Mouse (Mus musculus): ENCODE results near the gene Kpna7.

Kpna7 gene

DNA sequence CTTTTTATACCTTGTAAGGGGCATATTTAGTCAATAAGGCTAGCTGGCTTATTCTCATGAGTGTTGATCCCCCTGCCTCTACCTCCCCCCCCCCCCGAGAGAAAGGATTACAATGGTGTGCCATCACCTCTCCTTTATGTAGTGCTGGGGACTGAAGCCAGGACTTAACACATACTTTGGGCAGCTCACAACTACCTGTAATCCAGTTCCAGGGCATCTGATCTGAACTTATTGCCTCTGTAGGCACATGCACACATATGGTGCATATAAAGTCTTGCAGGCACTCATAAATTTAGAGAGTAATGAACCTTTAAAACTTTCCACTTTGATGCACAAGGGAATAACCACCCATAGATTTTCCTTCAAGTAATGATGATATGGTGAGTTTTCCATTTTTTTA, 69.6 kb downstream of the Kpna7 start:
- no peak for DNase-seq

DNA sequence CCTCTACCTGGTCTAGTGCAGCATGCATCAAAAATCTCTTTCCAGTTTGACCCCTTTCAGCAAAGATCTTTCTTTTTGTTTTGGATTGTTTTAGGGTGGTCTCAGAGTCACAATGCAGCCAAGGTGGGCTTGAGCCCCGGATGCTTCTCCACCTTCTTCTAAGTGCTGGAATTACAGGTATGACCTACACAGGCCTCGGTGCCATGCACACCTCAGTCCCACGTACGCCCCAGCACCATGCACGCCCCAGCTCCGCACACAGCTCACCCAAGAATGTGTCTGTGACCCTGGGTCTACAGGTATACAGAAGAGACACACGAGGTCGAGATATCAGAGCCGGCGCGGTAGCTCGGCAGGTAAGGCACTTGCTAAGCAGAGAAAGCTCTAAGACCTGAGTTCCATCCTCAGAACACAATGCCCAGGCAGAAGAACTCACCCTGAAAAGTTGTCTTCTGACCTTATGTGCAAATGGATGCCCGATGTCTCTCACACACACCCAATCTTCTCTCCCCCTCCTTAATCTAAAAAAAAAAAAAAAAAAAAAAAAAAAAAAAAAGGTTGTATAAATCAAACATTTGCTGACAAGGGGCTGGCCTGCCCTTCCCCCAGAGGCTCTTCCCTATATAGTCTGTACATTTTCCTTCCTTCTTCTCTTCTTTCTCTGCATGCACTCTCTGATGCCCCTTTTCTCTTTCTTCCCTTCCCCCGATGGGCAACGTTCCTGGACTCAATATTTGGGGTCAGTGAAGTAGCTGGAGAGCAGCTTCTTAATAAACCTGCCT, 74.8 kb downstream of the Kpna7 start:
- DNase-seq, result no peak

DNA sequence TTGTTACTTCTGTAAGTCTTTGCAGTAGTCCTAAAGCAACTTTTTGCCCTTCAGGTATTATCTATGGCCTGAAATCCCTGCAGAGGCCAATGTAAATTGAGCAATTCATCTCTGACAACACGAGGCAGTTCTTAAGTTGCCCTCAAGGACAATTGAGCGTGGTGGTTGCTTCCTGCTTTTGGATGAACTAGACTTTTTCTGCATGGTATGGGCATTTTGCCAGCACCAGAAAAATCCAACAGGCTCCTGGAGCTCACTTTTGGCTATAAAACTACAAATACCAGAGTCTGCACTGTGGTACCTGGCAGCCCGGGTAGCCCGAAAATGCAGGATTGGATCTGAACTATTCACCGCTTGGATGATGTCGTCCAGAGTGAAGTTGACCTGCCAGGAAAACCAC, 78.2 kb downstream of the Kpna7 start:
- DNase-seq, result no peak

GRCm38 (mm10) chr5:145004495-145004894, 79.3 kb downstream of the Kpna7 start:
- no peak for DNase-seq

DNA sequence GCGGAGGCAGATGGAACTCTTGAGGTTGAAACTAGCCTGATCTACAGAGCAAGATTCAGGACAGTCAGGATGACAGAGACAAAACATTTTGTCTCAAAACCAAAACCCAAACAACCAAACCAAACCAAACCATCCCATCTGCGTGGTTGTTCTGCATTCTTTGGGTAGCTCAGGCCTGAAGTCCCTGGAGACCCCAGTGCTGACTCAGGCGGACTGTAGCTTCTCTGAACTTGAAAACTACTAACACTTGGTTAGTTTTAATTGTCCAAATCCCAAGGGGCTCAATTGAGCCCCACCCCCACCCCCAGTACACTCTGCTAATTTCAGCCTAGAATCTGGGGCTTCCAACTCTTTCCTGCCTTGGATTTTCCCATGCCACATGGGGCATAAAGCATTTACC, 80.5 kb downstream of the Kpna7 start:
- no peak for DNase-seq

DNA sequence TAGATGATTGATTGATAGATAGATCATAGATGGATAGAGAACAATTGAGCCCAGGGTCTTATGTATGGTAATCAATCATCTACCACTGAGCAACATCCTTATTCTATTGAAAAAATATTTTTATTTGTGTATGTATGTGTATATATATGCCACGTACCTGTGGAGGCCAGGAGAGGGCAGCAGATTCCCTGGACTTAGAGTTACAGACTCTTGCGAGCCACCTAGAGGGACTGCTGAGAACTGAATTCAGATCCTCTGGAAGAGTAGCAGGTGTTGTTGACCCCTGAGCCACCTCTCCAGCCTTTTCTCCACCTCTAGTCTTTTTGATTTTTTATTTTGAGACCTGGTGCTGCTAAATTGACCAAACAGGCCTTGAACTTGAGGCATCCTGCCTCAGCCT, 85.3 kb downstream of the Kpna7 start:
- DNase-seq, result peak; percentile 27

- DNase-seq, result no peak
These were observed 93.3 kb downstream of the Kpna7 start for GRCm38 (mm10) chr5:144990481-144990880.

GRCm38 (mm10) chr5:144990051-144990450, 93.8 kb downstream of the Kpna7 start:
- DNase-seq, result no peak

DNA sequence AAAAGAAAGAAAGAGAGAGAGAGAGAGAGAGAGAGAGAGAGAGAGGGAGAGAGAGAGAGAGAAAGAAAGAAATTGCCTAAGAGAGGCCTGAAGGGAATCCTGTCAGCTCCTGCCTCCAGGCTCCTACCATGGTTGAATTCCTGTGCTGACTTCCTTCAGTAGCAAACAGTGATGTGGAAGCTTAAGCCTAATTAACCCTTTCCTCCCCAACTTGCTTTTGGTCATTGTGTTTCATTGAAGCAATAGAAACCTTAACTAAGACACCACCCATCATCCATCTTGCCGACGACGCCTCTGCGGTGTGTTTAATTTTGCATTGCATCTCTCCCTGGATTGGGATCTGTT, 94.8 kb downstream of the Kpna7 start:
- no peak for DNase-seq

DNA sequence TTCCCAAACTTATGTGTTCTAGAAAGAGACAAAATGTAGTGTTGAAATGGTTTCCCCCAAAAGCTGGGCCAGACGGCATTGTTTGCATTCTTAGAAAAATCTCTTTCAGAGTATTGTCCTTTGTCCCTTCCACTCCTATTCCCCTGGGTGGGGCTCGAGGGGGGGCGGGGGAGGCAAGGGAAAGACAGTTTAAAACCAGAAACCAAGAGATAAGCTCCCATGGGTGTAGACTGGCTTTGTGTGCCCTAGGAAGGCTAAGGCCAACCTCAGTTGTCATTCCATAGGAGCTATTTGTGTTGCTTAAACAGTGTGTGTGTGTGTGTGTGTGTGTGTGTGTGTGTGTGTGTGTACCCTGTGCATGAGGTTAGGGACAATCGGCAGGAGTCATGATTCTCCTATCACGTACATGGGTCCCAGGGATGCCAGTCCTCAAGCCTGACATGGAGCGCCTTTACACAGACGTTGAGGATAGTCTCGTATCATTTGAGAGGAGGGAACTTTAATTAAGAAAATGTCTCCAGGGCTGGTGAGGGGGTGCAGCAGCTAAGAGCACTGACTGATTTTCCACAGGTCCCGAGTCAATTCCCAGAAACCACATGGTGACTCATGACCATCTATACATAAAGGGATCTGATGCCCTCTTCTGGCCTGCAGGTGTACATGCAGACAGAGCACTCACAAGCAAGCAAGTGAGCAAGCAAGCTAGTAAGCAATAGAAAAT, 95.3 kb downstream of the Kpna7 start:
- DNase-seq, result no peak

DNA sequence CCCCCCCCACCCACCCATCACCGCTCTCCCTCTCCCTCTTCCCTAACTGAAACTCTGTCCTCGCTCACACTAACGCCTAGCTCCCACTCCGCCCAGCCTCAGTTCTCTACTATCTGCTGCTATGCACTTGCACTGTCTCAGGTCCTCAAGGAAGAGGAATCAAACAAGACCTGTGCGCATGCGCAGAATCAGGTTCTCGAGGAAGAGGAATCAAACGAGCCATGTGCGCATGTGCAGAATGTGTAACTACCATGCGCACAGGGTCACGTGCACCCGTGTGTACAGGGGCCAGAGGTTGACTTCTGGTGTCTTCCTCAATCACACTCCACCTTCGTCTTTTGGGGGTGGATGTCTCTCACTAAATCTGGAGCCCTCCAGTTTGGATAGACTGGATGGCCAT, 96.3 kb downstream of the Kpna7 start:
- no peak for DNase-seq

- no peak for DNase-seq
These were observed 99.0 kb downstream of the Kpna7 start for GRCm38 (mm10) chr5:144984839-144985238.

- DNase-seq, result no peak
These were observed 100.6 kb downstream of the Kpna7 start for GRCm38 (mm10) chr5:144983227-144983626.

DNA sequence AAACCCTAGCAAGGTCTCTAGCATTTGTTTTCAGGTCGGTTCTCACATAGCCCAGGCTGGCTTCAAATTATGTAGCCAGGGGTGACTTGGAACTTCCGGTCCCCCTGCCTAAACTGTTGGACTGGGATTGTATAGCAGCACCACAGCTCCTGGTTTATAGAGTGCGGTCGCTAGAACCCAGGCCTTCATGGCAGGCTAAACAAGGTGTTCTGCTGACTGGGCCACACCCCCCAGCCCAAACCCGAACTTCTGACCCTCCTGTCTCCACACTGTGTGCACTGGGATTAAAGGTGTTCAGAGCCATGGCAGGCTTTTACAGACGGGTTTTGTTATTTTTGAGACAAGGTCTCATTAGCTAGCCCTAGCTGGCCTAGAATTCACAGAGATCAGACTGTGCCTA, 104.7 kb downstream of the Kpna7 start:
- no peak for DNase-seq

GRCm38 (mm10) chr5:144978533-144979107, 105.2 kb downstream of the Kpna7 start:
- no peak for DNase-seq

- DNase-seq, result no peak
These were observed 112.6 kb downstream of the Kpna7 start for GRCm38 (mm10) chr5:144971266-144971665.

- DNase-seq, result peak; percentile 78
These were observed 118.0 kb downstream of the Kpna7 start, which contains the start of gene Smurf1 for GRCm38 (mm10) chr5:144965639-144966351. Smurf1 (minus strand) TSS chr5:144965847.

- peak; percentile 89 for DNase-seq
These were observed 118.8 kb downstream of the Kpna7 start for GRCm38 (mm10) chr5:144964872-144965638.

GRCm38 (mm10) chr5:144964465-144964864, 119.4 kb downstream of the Kpna7 start:
- DNase-seq, result no peak

DNA sequence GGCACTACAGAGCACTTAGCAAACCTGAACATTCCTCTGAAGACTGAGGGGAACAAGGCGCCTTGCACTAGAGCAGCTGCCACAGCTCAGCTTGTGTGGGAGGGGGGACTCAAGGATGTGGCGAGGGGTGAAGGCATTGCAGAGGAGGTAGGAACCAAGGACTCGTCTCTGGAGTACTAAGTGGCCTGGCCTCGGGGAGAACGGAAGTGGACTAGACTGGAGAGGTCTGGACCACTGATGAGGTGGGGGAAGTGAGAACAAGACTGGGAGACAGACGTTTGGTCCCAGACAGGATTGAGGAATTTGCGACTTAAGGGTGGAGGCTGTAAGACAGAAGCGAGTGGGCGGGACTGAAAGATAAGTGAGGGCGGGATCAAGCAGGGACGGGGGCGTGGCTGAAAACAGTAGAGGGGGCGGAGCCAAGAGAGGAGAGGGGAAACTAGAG, 120.0 kb downstream of the Kpna7 start:
- DNase-seq, result peak; percentile 67

GRCm38 (mm10) chr5:144963401-144963800, 120.4 kb downstream of the Kpna7 start:
- no peak for DNase-seq

DNA sequence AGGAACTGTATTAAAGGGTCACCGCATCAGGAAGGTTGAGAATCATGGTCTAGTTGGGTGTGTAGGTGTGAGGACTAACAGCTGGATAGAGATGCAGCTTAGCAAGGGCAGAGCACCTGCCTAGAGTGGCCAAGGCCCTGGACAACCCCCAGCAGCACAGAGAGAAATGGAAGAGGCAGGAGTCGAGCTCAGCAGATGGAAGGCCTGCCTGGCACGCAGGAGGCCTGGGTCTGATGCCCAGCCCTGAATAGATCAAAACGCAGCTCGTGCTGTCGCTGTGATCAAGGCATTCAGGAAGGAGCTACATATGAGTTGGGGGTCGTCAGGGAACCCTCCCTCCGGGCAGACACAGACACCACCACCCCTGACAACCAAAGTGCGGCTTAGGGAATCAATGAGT, 125.6 kb downstream of the Kpna7 start:
- no peak for DNase-seq

- no peak for DNase-seq
These were observed 129.4 kb downstream of the Kpna7 start for GRCm38 (mm10) chr5:144954432-144954831.
